Mouse (Mus musculus) heart, adult 2 months (tissue): ENCODE measurements around the gene Slc41a3.

Experiments
- CTCF ChIP-seq: fragments of 200-600 bp; IDR thresholded peaks from 2 replicates; pipeline ENCODE4 v1.8.1; 2022; ENCODE audit warnings: antibody characterized with exemption, mild to moderate bottlenecking, moderate library complexity
- EP300 ChIP-seq: fragments of 200-500 bp; IDR thresholded peaks from 2 replicates; pipeline ENCODE4 v1.6.1; 2011; ENCODE audit warnings: low read depth, low read length, control low read depth; ENCODE audit not compliant: insufficient read depth
- POLR2A ChIP-seq: fragments of 200-500 bp; IDR thresholded peaks from 2 replicates; pipeline ENCODE4 v1.6.1; 2011; ENCODE audit warnings: mild to moderate bottlenecking, low read depth, low read length, control low read depth; ENCODE audit not compliant: insufficient read depth

GRCm38 (mm10) chr6:90594972-90595371 is 9.6 kb upstream of the Slc41a3 start:
- no peak for TF ChIP-seq EP300
- no peak for TF ChIP-seq CTCF
- TF ChIP-seq POLR2A = no peak
